Mouse (Mus musculus) neural tube, embryonic 14.5 days (tissue): ENCODE data around the gene Spry1. TPM values are rescaled to one million over a fixed set of nuclear protein-coding genes. Genes with fewer than 3 reads are reported as not detected.

ENCODE experiments used
- ATAC-seq: fragments of 200-750 bp; cut with Nextera tagmentation; 2 replicates; pipeline ENCODE4 v1.8.0; 2017; ENCODE audit warnings: low read depth, mild to moderate bottlenecking, moderate TSS enrichment, moderate library complexity
- H3K27ac ChIP-seq: fragments of 300-500 bp; sonication (generic); 2 replicates; pipeline ENCODE4 v1.5.1; 2014; ENCODE audit warnings: low read depth, mild to moderate bottlenecking, control low read depth, low read length, moderate library complexity, mixed read lengths
- H3K27me3 ChIP-seq: fragments of 300-500 bp; sonication (generic); 2 replicates; pipeline ENCODE4 v1.6.1; 2014; ENCODE audit warnings: low read length; ENCODE audit not compliant: control insufficient read depth, insufficient read depth
- H3K36me3 ChIP-seq: fragments of 300-500 bp; sonication (generic); 2 replicates; pipeline ENCODE4 v1.6.1; 2014; ENCODE audit warnings: low read length, mixed read lengths; ENCODE audit not compliant: control insufficient read depth, insufficient read depth
- H3K4me1 ChIP-seq: fragments of 300-500 bp; sonication (generic); 2 replicates; pipeline ENCODE4 v1.6.1; 2014; ENCODE audit warnings: low read length; ENCODE audit not compliant: control insufficient read depth, insufficient read depth
- H3K4me2 ChIP-seq: fragments of 300-500 bp; sonication (generic); 2 replicates; pipeline ENCODE4 v1.6.1; 2014; ENCODE audit warnings: mild to moderate bottlenecking, low read depth, low read length, control low read depth
- H3K4me3 ChIP-seq: fragments of 300-500 bp; sonication (generic); 2 replicates; pipeline ENCODE4 v1.5.1; 2014; ENCODE audit warnings: low read depth, low read length, control low read depth, mixed read lengths
- H3K9ac ChIP-seq: fragments of 300-500 bp; sonication (generic); replicated peaks from 2 replicates; pipeline ENCODE4 v1.6.1; 2014; ENCODE audit warnings: low read depth, mild to moderate bottlenecking, control low read depth, low read length, mixed read lengths
- H3K9me3 ChIP-seq: fragments of 300-500 bp; sonication (generic); 2 replicates; pipeline ENCODE4 v1.6.1; 2016; ENCODE audit warnings: low read length; ENCODE audit not compliant: control insufficient read depth
- WGBS: fragments of 180-500 bp; shearing (Covaris S2); extraction: QIAGEN DNeasy Blood & Tissue Kit; methylation state at CpG from one replicate; pipeline ENCODE4 v1.1.7; 2014; 5-methylcytosine and 5-hydroxymethylcytosine counted together
- polyA plus RNA-seq: library from polyadenylated mRNA; unstranded; fragments of >200 nt; fragmentation: Nextera tagmentation; extraction: Ambion mirVana; gene quantifications from 2 replicates; pipeline ENCODE4 v1.2.1, GENCODE M21; 2014

Gene Spry1
- polyA plus RNA-seq, 1 experiment from 2014 or later, result 5.0 TPM

DNA sequence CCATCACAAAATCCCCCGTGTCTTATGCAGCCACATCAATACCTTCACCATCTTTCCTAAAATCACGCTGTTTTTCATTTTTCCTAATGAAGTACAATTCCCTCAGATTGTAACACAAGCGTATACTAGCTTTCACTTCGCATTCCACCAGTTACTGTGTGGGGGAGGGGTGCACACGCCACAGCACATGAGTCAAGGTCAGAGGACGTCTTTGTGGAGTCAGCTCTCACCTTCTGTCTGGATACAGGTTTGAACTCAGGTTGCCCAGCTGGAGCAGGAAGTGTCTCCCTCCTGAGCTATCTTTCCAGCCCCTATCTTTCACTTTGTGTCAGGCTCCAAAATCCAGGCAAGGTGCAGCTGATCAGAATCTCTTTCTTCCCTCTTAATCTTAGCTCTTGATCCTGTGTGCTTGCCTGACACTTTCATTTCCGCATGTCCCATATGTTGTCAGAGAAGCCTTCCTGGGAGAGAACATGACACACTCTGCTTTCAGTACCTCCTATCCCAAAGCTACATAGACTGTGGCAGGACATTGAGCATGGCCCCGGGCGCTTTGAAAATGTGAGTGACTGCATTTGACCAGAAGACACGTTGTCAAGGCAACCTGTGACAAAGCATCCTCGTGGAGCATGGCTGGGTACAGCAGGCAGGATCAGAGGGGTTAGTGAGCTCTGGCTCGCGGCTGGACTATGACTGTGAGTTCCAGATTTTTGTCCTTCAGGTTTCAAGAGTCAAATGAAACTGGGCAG is 33.9 kb downstream of the Spry1 start:
- WGBS, result 41% methylated on average over 13 of the region's 13 CpGs
- Histone ChIP-seq H3K9ac (no peak overlapping the region), H3K4me1 (peaks cover 9% of the 10 kb centered on the region; the same call in 1 of the 2 replicates), H3K9me3 (peaks cover 3% of the 10 kb centered on the region; the same call in 1 of the 2 replicates), H3K27me3 (no peaks in the 10 kb centered on the region), H3K4me2 (no peak overlapping the region), H3K27ac (no peak overlapping the region), H3K36me3 (no peaks in the 10 kb centered on the region), H3K4me3 (no peak overlapping the region)
- peak; percentile 76; the same call in 1 of the 2 replicates for ATAC-seq

- Histone ChIP-seq H3K27me3 (no peaks in the 10 kb centered on the region), H3K4me2 (no peak overlapping the region), H3K36me3 (no peaks in the 10 kb centered on the region), H3K4me1 (peaks cover 9% of the 10 kb centered on the region; the same call in 1 of the 2 replicates), H3K9ac (no peak overlapping the region), H3K27ac (no peak overlapping the region), H3K4me3 (no peak overlapping the region), H3K9me3 (no peaks in the 10 kb centered on the region)
- ATAC-seq, result no peak
- WGBS, result 84% methylated on average over 11 of the region's 11 CpGs
These were observed 35.3 kb downstream of the Spry1 start for GRCm38 (mm10) chr3:37675056-37675525.

DNA sequence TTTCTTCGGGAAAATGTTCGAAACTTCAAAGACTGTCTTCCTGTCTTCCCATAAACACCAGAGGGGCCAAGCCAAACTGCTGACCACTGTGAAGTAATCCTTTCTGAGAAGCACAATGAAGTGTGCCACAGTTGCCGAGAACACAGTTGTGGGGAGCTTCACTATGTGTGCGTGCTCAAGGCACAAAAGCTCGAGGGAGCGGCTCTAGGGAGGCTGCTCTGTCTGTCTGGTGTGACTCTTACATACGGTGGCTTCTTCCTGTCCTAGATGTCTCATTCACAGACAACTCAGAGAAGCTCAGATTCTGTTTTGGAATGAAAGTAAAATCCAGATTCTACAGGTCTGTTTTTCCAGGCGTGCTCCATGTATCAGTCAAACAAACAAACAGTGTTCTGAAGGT is 36.5 kb downstream of the Spry1 start:
- H3K4me3 ChIP-seq, result no peak overlapping the region
- H3K9ac ChIP-seq, result no peak overlapping the region
- no peak overlapping the region for H3K27ac ChIP-seq
- peaks cover 9% of the 10 kb centered on the region; the same call in 1 of the 2 replicates for H3K4me1 ChIP-seq
- ATAC-seq, result no peak
- 85% methylated on average over 8 of the region's 8 CpGs for WGBS
- no peaks in the 10 kb centered on the region for H3K36me3 ChIP-seq
- H3K27me3 ChIP-seq, result no peaks in the 10 kb centered on the region
- no peaks in the 10 kb centered on the region for H3K9me3 ChIP-seq
- H3K4me2 ChIP-seq, result no peak overlapping the region

DNA sequence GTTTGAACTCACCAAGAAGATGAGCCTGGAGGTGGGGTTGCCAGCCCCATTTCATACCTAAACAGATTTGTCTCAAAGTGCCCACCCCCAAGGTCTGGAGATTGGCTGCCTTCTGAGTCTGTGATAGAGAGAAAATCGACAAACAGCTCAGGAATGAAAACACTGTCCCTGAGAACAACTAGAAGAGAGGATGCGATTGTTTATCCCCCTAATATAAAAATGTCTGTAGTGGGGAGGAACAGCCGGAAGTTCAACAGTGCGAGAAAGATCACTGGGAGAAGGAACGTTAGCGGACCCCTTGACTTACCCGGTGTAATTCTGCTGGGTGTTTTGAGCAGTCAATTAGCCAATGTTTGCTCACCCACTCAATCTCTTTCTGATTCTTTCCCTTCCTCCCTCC is 46.5 kb downstream of the Spry1 start:
- Histone ChIP-seq H3K4me3 (no peak overlapping the region), H3K36me3 (no peaks in the 10 kb centered on the region), H3K9ac (no peak overlapping the region), H3K9me3 (no peaks in the 10 kb centered on the region), H3K27ac (no peak overlapping the region), H3K4me2 (no peak overlapping the region), H3K27me3 (no peaks in the 10 kb centered on the region), H3K4me1 (no peaks in the 10 kb centered on the region)
- WGBS, result 40% methylated on average over 7 of the region's 7 CpGs
- no peak for ATAC-seq

- Histone ChIP-seq H3K4me3 (peak overlapping the region; percentile 6; the same call in 1 of the 2 replicates), H3K27me3 (no peaks in the 10 kb centered on the region), H3K4me2 (peak overlapping the region; percentile 42), H3K9me3 (no peaks in the 10 kb centered on the region), H3K27ac (no peak overlapping the region), H3K36me3 (no peaks in the 10 kb centered on the region), H3K4me1 (no peaks in the 10 kb centered on the region), H3K9ac (no peak overlapping the region)
- 31% methylated on average over 6 of the region's 6 CpGs for WGBS
- ATAC-seq, result no peak
These were observed 47.0 kb downstream of the Spry1 start for GRCm38 (mm10) chr3:37686751-37687150.

DNA sequence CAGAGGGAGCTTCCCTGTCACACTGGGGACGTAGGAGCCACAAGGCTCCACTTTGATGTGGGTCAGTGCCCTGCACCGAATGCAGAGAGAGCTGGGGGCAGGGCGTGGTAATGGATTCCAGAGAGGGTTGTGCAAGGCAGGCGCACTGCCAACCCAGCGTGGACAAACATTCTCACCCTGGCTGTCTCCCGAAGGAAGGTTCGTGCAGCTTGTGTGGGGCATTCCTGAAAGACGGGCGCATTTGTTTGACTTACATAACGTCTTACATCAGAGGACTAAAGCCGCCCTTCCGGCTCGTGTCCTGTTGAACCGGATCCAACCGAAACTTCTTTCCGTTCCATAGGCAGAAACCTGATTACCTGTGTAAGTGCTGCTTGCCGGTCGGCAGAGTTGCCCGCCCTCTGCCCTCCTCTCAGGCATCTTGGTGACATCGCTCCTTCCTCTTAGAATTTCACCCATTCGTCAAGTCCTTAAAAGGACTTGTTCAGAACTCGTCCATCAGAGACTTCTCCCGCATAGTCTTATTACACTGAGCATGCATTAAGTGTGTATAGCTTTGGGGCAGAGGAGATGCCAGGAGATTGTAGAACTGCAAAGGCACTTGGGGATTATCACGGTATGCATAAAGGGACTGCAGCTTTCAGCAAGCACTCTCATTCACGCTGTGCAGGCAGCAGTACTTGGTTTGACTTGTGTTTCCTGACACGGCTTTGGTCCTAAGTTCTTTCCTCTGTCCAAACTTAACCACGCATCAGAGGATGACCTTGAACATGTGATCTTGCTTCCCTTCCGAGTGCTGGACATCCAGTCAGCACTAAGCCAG is 47.6 kb downstream of the Spry1 start:
- peak overlapping the region; percentile 6; the same call in 1 of the 2 replicates for H3K4me3 ChIP-seq
- 36% methylated on average over 28 of the region's 28 CpGs for WGBS
- H3K36me3 ChIP-seq, result no peaks in the 10 kb centered on the region
- no peaks in the 10 kb centered on the region for H3K4me1 ChIP-seq
- H3K27me3 ChIP-seq, result no peaks in the 10 kb centered on the region
- H3K9me3 ChIP-seq, result no peaks in the 10 kb centered on the region
- no peak overlapping the region for H3K9ac ChIP-seq
- no peak for ATAC-seq
- H3K27ac ChIP-seq, result no peak overlapping the region
- H3K4me2 ChIP-seq, result peak overlapping the region; percentile 42

- H3K9ac ChIP-seq, result no peak overlapping the region
- no peak overlapping the region for H3K4me2 ChIP-seq
- ATAC-seq, result no peak
- no peaks in the 10 kb centered on the region for H3K36me3 ChIP-seq
- H3K4me1 ChIP-seq, result no peaks in the 10 kb centered on the region
- H3K27ac ChIP-seq, result no peak overlapping the region
- H3K27me3 ChIP-seq, result no peaks in the 10 kb centered on the region
- H3K9me3 ChIP-seq, result no peaks in the 10 kb centered on the region
- 82% methylated on average over 4 of the region's 4 CpGs for WGBS
- H3K4me3 ChIP-seq, result no peak overlapping the region
These were observed 53.2 kb downstream of the Spry1 start for GRCm38 (mm10) chr3:37692945-37693344.

DNA sequence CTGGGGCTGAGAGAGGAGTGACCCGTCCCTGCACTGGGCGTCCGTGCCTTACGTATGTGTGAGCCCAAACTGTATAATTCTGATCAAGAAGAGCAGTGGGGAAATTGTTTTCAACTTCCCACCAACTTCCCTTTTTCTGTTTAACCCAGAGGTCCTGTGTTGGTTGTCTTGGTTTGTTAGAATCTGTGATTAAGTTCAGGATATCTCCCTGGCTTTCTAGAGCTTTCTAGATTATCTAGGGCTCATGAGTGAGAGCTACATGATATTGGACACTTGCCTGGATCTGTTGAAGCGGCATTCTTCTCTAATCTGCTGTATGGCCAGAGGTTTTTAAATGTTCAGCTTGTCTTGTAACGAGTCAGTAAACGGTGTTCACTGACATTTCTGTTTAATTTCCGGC is 53.8 kb downstream of the Spry1 start:
- 91% methylated on average over 8 of the region's 8 CpGs for WGBS

More for the DNA sequence above, 53.8 kb downstream of the Spry1 start:
- H3K27me3 ChIP-seq, result no peaks in the 10 kb centered on the region
- H3K9ac ChIP-seq, result no peak overlapping the region
- H3K27ac ChIP-seq, result no peak overlapping the region
- no peak overlapping the region for H3K4me3 ChIP-seq
- no peak overlapping the region for H3K4me2 ChIP-seq
- H3K4me1 ChIP-seq, result no peaks in the 10 kb centered on the region
- no peaks in the 10 kb centered on the region for H3K36me3 ChIP-seq
- no peaks in the 10 kb centered on the region for H3K9me3 ChIP-seq
- ATAC-seq, result no peak
